Mouse (Mus musculus) retina, postnatal 1 day (tissue): ENCODE measurements around the gene 9130213A22Rik.

ENCODE experiments used
- DNase-seq: peaks from one replicate; pipeline ENCODE4 v3.0.0-alpha.2; 2012

Gene 9130213A22Rik

GRCm38 (mm10) chr11:69073065-69073888, 49.1 kb downstream of the 9130213A22Rik start:
- DNase-seq, result peak; percentile 96

DNA sequence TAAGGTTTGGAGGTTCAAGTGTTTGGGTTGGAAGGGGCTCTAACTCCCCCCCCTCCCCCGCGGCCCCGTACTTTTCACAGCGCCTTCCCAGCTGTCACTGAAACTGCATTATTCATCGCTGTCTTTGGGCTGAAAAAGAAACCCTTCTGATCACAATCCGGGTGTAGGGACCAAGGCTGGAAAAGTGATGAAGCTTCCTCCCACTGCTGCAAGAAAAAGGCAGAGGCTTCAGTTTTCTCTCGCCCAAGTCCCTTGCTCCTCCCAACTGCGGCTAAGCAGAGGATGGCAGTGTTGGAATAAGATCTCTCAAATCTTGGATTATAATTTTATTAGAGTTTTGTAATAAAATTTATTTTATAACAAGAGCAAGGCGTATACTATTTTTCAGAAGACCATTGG, 49.7 kb downstream of the 9130213A22Rik start:
- no peak for DNase-seq

GRCm38 (mm10) chr11:69072234-69072633, 50.2 kb downstream of the 9130213A22Rik start:
- no peak for DNase-seq

GRCm38 (mm10) chr11:69071262-69071661, 51.1 kb downstream of the 9130213A22Rik start:
- DNase-seq, result no peak

- DNase-seq, result peak; percentile 98
These were observed 51.7 kb downstream of the 9130213A22Rik start, which contains the start of gene Tmem107 for GRCm38 (mm10) chr11:69070590-69071222. TSS of gene Tmem107 (plus strand) at chr11:69070806.

- DNase-seq, result no peak
These were observed 52.3 kb downstream of the 9130213A22Rik start for GRCm38 (mm10) chr11:69070093-69070492.
